18 mouse cellular contexts compared by ENCODE assay signal in genomic region chr14:14036352-14036751, GRCm38 (mm10).
DNase-seq lines count a peak whose midpoint lies in the region; ATAC-seq lines count a peak whose summit lies in the region.
"Had no signal": no experiment of that assay in that cellular context is flagged by ENCODE, and none has a peak within 500 bp of the region (broad histone marks: within the 10 kb centered on the region; RNA-seq: fewer than 3 reads in every experiment).

No protein-coding gene starts in this region.

- H3K27me3 ChIP-seq in liver, embryonic 11.5 days (replicated peaks; ENCODE audit: control insufficient read depth, insufficient read depth, low read length), result no peaks in the 10 kb centered on the region
- H3K27me3 ChIP-seq: CH12.LX; embryonic facial prominence, embryonic 12.5 days; heart, embryonic 12.5 days; hindbrain, embryonic 15.5 days had no signal

- H3K4me1 ChIP-seq in liver, embryonic 11.5 days (replicated peaks; ENCODE audit: control insufficient read depth, insufficient read depth, low read length), result peaks cover 2% of the 10 kb centered on the region; the same call in 1 of the 2 replicates
- H3K4me1 ChIP-seq: embryonic facial prominence, embryonic 12.5 days; heart, embryonic 12.5 days; hindbrain, embryonic 15.5 days had no signal

- H3K4me2 ChIP-seq in liver, embryonic 11.5 days, result no peak overlapping the region
- H3K4me2 ChIP-seq: embryonic facial prominence, embryonic 12.5 days; heart, embryonic 12.5 days; hindbrain, embryonic 15.5 days had no signal

- peak; percentile 68; the same call in 1 of the 2 replicates for ATAC-seq in liver, embryonic 11.5 days (replicated peaks; ENCODE audit: low FRiP score)
- ATAC-seq in megakaryocyte-erythroid progenitor cell, adult 5-6 weeks (replicated peaks; ENCODE audit: low FRiP score, low TSS enrichment, poor library complexity, severe bottlenecking), result peak; percentile 94
- ATAC-seq: forebrain, embryonic 16.5 days had no signal

- H3K36me3 ChIP-seq in liver, embryonic 11.5 days (ENCODE audit: control insufficient read depth, insufficient read depth, low read length), result no peaks in the 10 kb centered on the region; the same call in 1 of the 2 replicates
- H3K36me3 ChIP-seq: hindbrain, embryonic 15.5 days had no signal

- no peak overlapping the region for H3K9ac ChIP-seq in liver, embryonic 11.5 days (ENCODE audit: low read depth, low read length)
- H3K9ac ChIP-seq: embryonic facial prominence, embryonic 12.5 days; heart, embryonic 12.5 days; hindbrain, embryonic 15.5 days had no signal

- no peak overlapping the region for H3K27ac ChIP-seq in liver, embryonic 11.5 days (ENCODE audit: low read depth, low read length)
- H3K27ac ChIP-seq: embryonic facial prominence, embryonic 12.5 days; hindbrain, embryonic 15.5 days had no signal

- 44% methylated on average over 2 of the region's 2 CpGs for WGBS in liver, embryonic 11.5 days

- no peak overlapping the region for H3K4me3 ChIP-seq in liver, embryonic 11.5 days (ENCODE audit: low read depth, low read length)
- H3K4me3 ChIP-seq: embryonic facial prominence, embryonic 12.5 days; heart, embryonic 12.5 days; hindbrain, embryonic 15.5 days had no signal

- DNase-seq in liver, embryonic 11.5 days (ENCODE audit: low spot score), result no peak
- DNase-seq in liver (no peak), ZHBTc4 (ENCODE audit: low read depth, low spot score) (peak; percentile 23)
- no peak for DNase-seq in right cerebral cortex, postnatal 14 days
- DNase-seq in spleen, postnatal 10 days (ENCODE audit: low spot score in 2 of 2), result no peak
- DNase-seq: adrenal gland, adult 2 months; adrenal gland, postnatal 25 days; cerebellum, adult 11 months; cerebellum, adult 8-10 months; cerebellum, postnatal 14 days; gastrocnemius, postnatal 10 days; heart, adult 18-20 months had no signal

- H3K9me3 ChIP-seq in liver, embryonic 11.5 days (ENCODE audit: control insufficient read depth, low read length), result no peaks in the 10 kb centered on the region
- H3K9me3 ChIP-seq: embryonic facial prominence, embryonic 12.5 days; heart, embryonic 12.5 days; hindbrain, embryonic 15.5 days had no signal
